Mouse (Mus musculus) cerebellum, adult 9-10 months (tissue): ENCODE results near the gene Rapsn.
A peak's percentile ranks its signal among the peaks of the same experiment; 100 is the strongest.
"Not testable (repeated sequence)": the region's sequence is repeated elsewhere in the genome, so short reads cannot be mapped to it uniquely, and the experiment has no call there.

Source experiments
- DNase-seq: peaks from one replicate; pipeline ENCODE4 v3.0.0; 2022

Rapsn gene

DNA sequence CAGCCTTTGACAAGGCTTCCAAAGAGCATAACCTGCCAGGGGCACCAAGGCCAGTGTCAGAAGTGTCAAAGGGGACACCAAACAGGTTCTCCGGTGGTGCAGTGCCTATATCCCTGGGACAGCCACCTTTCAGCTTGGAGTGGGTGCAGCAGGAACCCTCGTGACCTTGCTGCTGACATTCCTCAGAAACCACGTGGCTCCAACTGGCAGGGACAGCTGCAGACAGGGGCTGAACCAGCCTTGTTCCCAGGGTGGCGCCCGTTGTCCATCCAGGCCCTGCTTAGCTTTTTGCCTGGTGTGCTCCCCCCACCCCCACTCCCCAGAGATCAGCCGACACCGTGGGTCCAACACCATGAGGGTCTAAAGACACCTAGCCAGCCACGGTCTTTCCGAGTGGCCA is at the start of gene Rapsn:
Rapsn (plus strand) TSS at position 236 of the 400 bp plus-strand sequence.
- DNase-seq, result no peak

DNA sequence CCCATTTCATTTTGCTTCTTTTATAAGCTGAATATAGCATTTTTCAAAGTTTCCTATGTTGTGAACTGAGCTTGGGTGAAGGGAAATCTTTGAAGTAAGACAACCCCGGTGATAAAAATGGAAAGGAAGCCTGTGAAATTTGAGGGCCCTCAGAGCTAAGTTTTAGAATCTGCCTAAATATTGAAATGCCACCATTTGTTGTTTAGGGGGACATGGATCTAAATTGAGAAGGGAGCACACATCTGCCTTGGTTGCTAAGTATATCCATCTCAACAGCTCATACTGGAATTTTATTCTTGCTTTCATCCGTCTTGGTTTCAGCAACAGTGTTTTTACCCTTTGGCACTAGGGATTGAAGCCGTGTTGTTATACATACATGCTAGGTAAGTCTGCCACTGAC is 49.4 kb upstream of the Rapsn start:
- no peak for DNase-seq

DNA sequence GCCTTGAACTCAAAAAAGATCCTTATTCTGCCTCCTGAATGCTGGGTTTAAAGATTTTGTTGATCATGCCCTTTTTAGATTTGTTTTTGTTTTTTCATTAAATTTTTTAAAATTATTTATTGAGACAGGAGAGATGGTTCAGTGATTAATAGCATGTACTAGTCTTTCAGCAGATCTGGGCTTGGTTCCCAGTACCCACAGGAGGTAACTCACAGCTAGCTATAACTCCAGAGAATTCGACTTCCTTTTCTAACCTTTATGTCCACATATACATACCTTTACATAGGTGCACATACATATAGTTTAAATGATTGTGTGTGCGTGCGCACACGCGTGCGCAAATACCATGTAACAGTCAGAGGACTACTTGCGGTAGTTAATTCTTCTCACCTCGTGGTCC is 26.9 kb upstream of the Rapsn start:
- peak; percentile 56 for DNase-seq

DNA sequence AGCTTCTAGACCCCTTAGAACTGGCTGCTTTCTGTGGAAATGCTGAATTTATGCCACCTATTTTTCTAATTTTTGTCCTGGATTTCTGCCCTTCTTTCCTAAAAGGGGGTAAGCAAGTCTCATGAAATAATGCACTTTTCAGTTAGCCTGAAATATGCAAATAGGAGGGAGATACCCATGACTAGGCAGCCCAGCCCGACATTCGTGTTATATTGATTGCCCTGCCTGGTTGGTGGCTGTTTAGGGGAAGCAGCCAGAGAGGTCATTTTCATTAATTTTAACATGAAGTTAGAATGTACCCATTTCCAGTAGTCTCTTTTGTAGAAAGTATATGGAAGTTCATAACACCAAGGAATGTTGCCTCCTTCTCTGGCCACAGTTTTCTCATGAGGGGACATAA is 21.5 kb upstream of the Rapsn start:
- no peak for DNase-seq

DNA sequence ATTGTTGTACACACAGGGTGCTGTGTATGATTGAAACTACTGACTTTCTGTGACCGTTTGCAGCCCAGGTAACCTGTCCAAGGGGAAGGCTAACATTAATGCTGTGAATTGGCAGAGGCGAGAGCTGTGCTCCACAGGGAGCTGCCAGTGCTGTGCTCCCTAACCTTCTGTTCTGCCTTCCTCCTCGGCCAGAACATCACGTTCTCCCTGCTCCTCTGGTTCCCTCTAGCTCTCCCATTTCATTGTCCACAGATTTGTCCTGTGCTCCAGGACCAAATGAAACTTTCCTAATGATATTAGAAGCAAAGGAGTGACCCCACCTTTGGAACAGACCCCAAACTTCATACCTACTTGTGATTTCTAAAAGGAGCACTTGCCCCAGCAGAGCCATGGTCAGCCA is 20.0 kb upstream of the Rapsn start:
- DNase-seq, result peak; percentile 90

DNA sequence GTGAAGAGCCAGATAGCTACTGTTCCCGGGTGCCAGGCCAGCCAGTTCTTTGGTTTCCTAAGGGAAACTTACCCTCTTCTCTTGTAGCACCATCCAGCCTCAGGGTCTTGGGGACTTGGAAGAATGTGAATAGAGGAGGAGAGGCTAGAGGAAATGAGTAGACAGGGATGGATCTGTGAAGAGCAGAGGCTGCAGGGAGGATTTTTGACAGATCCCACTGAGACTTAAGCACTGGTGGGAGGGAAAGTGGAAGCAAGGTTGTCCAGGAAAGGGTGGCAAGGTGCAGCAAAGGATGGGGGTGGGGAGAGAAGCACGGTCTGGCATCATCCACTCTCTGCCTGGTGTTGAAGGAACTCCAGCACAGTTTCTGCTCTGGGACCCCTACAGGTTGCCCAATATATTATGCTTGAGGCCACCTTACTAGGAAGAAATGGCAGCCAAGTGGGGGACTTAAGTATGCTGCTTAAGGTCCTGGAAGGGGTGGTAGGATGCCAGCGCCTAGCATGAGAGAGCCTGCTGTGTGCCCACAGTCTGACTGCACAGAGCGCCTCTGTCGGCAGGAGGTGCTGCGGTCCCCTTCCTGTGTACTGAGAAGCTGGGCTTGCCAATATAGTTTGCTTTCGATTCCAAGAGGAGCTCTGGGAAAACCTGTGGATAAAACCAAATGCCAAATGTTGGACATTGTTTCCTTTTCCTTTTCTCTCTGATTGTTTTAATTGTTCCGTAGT is 17.2 kb upstream of the Rapsn start:
- peak; percentile 72 for DNase-seq

DNA sequence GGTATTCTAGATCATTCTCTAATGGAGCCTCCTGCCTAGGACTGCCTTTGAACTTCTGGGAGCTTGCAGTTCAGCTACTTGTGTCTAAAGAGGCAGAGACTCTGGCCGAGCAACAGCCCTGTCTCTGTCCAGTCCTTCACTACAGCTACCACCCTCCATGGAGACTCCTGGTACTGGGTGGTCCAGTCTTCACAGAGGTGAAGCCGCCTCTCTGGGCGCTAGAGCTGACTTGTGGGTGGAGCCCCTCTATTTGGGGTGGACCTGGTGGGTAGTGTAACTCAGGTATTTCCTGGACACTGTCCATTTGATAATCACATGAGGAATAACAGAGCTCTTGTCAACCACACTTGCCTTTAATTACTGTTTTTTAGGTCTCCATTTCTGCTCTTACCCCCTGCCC is 15.5 kb upstream of the Rapsn start:
- DNase-seq, result no peak

DNA sequence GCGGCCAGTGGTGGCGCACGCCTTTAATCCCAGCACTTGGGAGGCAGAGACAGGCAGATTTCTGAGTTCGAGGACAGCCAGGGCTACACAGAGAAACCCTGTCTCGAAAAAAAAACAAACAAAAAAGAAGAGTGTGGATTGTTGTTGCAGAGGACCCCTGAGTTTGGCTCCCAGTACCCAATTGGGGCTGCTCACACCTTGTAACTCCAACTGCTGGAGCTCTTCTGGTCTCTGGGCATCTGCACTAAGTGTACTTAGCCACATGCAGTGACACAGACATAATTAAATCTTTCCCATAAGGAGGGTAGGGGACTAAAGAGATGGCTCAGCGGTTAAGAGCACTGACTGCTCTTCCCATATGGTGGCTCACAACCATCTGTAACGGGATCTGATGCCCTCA is 13.2 kb upstream of the Rapsn start:
- DNase-seq, result not testable (repeated sequence)

DNA sequence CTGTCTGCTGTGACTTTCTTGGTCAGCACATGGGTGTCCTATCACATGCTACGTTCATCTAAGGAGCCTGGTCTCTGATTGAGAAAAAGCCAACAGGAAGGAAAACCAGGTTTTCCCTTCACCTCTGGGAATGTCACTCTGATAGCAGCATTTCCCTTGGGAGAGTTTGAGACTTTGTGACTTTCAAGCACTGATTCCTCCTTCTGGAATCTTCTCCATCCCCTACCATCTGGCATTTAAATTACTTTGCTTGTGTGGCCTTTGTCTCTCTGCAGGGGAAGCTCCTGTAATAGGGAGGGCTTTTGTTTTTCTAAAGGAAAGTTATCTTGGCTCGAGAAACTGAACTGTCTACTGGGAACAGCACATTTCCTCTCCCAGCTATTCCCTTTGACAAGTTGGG is 12.3 kb upstream of the Rapsn start:
- no peak for DNase-seq

DNA sequence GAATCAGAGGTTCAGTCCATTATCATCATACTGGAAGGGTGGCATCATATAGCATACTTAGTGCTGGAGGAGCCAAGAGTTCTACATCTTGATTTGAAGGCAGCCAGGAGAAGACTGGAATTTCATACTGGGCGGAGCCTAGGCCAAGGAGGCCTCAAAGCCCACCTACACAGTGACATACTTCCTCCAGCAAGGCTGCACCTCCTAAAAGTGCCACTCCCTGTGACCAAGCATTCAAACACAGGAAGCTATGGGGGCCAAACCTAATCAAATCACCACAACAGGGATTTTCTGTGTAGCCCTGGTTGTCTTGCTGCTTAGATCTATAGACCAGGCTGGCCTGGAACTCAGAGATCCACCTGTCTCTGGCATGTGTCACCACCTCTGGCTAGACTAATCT is 11.5 kb upstream of the Rapsn start:
- no peak for DNase-seq

DNA sequence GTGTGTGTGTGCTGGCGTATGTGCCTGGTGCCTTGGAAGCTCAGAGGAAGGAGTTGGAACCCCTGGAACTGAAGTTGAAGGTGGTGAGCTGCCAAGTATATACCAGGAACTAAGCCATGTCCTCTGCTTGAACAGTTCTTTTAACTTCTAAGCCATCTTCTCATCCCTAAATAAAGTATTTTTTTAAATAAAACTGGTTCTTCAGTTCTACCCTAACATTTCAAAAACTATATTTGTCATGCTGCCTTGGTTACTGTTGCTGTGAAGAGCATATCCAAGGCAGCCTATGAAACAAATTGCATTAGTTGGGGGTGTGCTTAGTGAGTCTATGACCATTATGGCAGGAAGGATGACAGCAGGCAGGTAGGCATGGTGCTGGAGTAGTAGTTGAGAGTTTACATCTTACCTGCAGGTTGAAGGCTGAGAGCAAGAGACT is 10.3 kb upstream of the Rapsn start:
- DNase-seq, result no peak

DNA sequence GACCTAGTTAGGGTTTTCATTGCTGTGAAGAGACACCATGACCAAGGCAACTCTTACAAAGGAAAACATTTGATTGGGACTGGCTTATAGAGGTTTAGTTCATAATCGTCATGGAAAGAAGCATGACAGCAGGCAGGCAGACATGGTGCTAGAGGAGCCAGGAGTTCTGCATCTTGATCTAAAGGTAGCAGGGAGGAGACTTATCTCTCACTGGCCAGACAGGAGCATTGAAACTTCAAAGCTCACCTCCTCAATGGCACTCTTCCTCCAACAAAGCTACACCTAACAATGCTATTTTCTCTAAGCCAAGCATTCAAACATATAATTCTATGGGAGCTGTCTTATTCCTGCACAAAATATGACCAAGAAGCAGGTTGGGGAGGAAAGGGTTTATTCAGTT is 8.9 kb upstream of the Rapsn start:
- no peak for DNase-seq

DNA sequence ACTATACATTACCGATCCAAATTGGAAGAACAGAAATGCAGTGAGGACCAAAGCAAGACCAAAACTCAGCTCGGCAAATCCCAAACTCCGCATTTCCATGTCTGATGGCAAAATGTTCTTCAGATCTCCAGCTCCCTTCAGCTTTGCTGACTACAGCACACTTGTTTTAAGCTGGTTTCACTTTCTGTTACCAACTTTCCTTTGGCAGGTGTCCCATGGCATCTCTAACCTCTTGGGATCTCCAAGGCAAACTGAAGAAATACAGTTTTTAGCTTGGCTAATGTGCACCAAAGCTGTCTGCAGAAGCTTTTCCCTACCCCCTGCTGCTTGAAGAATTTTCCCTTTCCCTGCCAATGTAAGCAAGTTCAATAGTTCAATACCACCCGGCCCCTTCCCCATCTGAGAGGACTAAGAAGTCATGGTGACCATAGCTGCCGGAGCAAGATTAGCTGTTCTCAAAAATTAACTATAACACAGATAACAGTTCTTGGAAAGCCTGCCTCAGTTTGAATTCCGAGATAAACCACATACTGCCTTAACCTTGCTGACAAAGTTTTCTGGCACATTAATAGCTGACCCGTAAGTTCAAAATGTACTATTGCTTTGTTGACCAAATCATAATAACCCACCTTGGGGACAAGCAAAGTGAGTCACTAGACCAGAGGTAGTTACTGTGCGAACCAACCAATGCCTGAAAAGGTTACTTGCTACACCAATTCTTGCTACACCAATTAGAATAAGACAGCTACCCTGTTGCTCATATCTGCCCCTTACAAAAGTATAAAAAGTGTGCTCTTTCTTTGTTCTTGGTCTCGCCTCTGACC is 7.8 kb upstream of the Rapsn start:
- no peak for DNase-seq

DNA sequence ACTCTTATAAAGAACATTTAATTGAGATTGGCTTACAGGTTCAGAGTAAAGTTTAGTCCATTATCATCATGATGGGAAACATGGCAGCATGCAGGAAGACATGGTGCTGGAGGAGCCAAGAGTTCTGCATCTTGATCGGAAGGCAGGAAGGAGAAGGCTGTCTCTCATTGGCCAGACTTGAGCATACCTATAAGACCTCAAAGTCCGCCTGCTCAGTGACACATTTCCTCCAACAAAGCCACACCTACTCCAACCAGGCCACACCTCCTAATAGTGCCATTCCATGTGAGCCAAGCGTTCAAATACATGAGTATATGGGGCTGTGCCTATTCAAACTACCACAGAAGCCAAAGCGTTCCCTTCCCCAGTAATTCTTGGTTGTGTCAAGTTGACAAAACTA is 4.2 kb upstream of the Rapsn start:
- no peak for DNase-seq

DNA sequence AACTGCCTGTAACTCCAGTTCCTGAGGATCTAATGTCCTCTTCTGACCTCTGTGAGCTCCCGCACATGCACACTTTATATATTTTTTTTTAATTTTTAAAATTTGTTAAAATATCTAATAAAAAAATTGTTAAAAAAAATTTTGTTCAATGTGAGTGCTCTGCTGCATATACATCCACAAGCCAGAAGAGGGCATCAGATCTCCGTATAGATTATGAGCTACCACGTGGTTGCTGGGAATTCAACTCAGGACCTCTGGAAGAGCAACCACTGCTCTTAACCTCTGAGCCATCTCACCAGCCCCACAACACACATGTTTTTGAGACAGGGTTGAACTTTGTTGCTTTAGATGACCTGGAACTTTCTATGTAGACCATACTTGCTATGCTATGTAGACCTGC is 2.4 kb upstream of the Rapsn start:
- DNase-seq, result no peak

DNA sequence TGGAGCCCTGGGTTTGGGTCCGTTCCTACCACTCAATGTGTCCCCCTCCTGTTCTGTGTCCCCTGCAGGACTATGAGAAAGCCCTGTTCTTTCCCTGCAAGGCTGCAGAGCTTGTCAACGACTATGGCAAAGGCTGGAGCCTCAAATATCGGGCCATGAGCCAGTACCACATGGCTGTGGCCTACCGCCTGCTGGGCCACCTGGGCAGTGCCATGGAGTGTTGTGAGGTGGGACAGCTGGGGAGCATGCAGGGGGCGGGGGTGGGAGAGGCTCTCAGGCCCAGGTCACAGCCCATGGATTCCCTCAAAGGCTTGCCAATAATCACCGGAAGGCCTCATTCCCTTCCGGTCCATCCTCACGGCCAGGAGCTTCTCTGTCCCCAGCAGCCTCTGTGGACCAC is 6.4 kb downstream of the Rapsn start:
- DNase-seq, result no peak

DNA sequence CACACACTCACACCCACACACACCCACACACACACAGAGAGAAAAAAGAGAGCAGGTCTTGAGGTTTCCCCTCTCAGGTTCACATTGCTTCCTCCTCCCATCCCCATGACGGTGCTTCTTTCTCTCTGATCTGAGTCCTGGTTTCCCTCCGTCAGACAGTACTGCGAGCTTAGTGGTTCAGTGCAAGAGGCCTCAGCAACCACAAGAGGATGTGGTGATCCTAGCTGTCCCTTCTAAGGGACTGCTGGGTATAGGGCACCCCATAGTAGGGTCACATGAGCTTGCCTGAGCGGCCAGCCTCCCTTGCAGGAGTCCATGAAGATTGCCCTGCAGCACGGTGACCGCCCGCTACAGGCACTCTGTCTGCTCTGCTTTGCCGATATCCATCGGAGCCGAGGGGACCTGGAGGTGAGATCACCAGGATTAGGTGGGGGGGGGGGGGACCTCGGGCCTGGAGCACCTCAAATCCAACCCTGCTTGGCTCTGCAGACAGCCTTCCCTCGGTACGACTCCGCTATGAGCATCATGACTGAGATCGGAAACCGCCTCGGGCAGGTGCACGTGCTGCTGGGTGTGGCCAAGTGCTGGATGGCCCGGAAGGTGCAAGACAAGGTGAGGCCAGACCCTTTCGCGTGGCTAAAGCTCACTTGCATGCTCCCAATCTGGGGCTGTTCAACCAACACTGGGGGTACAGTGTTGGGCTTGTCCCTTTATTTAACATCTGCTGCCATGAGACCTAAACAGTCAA is 7.4 kb downstream of the Rapsn start:
- no peak for DNase-seq

DNA sequence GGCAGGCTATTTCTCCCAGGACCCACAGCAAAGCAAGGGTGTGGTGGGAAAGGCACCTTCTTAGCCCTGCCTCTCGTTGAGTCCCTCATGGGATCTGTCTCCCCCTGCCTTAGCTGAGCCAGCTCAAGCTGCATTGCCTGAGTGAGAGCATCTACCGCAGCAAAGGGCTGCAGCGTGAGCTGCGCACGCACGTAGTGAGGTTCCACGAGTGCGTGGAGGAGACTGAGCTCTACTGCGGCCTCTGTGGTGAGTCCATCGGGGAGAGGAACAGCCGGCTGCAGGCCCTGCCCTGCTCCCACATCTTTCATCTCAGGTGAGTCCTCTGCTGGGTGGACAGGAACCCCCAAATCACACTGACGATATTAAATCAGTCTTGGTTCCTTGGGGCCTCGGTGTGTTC is 9.3 kb downstream of the Rapsn start:
- no peak for DNase-seq

DNA sequence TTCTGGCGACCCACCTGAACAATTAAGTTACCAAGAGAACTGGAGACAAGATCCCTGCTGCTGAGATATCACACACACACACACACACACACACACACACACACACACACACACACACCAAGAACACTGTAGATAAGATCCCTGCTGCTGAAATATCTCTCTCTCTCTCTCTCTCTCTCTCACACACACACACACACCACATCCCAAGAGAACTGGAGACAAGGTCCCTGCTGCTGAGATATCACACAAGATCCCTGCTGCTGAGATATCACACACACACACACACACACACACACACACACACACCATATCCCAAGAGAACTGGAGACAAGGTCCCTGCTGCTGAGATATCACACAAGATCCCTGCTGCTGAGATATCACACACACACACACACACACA is 10.4 kb downstream of the Rapsn start:
- DNase-seq, result not testable (repeated sequence)

DNA sequence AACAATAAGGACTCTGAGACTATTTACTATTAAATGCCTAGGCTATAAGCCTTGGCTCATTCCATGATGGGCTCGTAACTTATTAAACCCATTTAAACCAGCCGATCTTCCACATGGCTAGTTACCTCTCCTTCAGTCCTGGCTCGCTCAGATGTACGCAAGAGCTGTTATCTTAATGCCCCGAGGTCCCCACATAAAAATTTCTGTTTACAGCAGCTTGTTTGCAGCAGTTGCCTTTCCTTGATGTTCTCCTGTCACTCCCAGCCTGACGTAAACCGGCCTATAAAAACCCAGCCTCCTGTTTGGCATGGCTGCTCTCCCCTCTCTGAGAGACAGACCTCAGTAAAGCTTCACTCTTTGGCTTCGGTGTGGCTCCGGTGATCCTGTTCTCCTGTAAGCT is 11.9 kb downstream of the Rapsn start:
- DNase-seq, result no peak

DNA sequence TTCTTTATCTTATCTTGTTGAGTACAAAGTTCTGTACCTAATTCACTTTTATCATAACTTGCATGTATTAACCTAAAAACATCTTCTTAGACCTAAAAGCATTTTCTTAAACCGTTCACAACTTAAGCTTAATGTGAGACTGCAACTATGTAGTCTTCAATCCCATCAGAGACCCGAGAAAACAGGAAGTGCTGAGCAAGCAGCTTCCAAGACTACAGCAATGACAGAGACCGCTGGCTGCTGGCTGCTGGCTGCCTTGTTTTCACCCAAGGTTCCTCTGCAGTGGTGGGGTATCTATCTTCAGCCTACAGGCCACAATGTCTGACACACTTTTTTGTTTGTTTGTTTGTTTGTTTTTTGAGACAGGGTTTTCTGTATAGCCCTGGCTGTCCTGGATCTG is 16.5 kb downstream of the Rapsn start:
- no peak for DNase-seq

DNA sequence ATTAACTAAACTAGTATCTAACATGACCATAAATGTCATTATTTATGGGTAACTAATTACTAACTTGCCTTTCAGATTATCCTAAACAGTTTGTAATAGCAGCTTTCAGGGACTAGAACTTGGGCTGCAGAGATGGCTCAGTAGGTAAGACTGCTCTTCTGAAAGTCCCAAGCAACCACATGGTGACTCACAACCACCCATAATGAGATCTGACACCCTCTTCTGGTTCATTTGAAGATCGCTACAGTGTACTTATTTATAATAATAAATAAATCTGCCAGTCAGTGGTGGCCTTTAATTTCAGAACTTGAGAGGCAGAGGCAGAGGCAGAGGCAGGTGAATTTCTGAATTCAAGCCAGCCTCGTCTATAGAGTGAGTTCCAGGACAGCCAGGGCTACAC is 17.3 kb downstream of the Rapsn start:
- peak; percentile 40 for DNase-seq

DNA sequence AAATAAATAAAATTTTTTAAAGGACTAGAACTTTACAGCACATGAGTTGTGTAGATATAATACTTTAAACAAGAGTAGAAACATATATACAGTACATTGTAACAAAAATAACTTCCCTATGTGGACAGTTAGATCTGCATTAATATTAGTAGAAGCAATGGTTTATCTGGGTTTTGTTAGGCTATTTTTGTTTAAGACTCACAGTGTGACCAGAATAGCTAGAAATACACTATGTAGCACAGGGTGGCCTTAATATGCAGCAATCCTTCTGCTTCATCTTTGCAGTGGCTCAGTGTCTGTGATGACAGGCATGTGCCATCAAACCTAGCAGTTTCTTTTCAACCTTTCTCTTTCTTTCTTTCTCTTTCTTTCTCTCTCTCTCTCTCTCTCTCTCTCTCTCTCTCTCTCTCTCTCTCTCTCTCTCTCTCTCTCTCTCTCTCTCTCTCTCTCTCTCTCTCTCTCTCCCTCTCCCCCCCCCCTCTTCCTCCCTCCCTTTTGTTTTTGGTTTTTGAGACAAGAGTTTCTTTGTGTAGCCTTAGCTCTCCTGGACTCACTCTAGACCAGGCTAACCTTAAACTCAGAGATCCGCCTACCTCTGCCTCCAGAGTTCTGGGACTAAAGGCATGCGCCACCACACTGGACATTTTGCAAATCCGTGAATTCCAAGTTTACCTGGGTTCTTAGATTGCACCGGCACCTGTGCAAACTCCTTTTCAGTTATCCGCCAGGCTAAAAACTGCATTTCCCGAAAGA is 17.9 kb downstream of the Rapsn start:
- DNase-seq, result no peak
